Mouse (Mus musculus): ENCODE measurements around the gene Gm884. TPM values are rescaled to one million over a fixed set of nuclear protein-coding genes. Genes with fewer than 3 reads are reported as not detected.
A peak's percentile ranks its signal among the peaks of the same experiment; 100 is the strongest.
"Not testable (repeated sequence)": the region's sequence is repeated elsewhere in the genome, so short reads cannot be mapped to it uniquely, and the experiment has no call there.

The Gm884 gene
- total RNA-seq, 2 experiments from 2014 or later, result not detected

GRCm38 (mm10) chr11:103634806-103635205 is 13.9 kb upstream of the Gm884 start:
- DNase-seq, result no peak

GRCm38 (mm10) chr11:103627453-103627852 is 6.5 kb upstream of the Gm884 start:
- DNase-seq, result no peak

GRCm38 (mm10) chr11:103610772-103611171 is 10.2 kb downstream of the Gm884 start:
- DNase-seq, result no peak

- no peak for DNase-seq
Observed at GRCm38 (mm10) chr11:103606611-103607010, 14.3 kb downstream of the Gm884 start.

- no peak for DNase-seq
Observed at GRCm38 (mm10) chr11:103578339-103578738, 42.6 kb downstream of the Gm884 start.

GRCm38 (mm10) chr11:103556021-103556420 is 64.9 kb downstream of the Gm884 start:
- DNase-seq, result peak; percentile 13

- DNase-seq, result not testable (repeated sequence)
Observed at GRCm38 (mm10) chr11:103534973-103535372, 86.0 kb downstream of the Gm884 start.

- no peak for DNase-seq
Observed at GRCm38 (mm10) chr11:103512111-103512510, 108.8 kb downstream of the Gm884 start.

- no peak for DNase-seq
Observed at GRCm38 (mm10) chr11:103504497-103504896, 116.4 kb downstream of the Gm884 start, which contains the start of gene Lrrc37a. Gene Lrrc37a (minus strand): TSS chr11:103504597.

Other genes with a start within 250 kb of the Gm884 start
- gene Plekhm1, start 208.5 kb downstream of the Gm884 start, total RNA-seq (2021), result 1 to 10 TPM; 8.6 to 9.5 TPM
- gene Lrrc37a, start 116.5 kb downstream of the Gm884 start, total RNA-seq (2021), result not detected
- not detected for gene Lyzl6, start 17.8 kb upstream of the Gm884 start, total RNA-seq (2021)
- gene Rprml, start 28.4 kb upstream of the Gm884 start, total RNA-seq (2021), result not detected
- 10 to 100 TPM; 60.0 to 62.1 TPM for gene Gosr2, start 76.8 kb upstream of the Gm884 start, total RNA-seq (2021)
- gene Wnt9b, start 128.7 kb upstream of the Gm884 start, total RNA-seq (2021), result 1 to 10 TPM; 1.0 to 1.2 TPM
- not detected for gene Wnt3, start 153.0 kb upstream of the Gm884 start, total RNA-seq (2021)

Measured in heart, postnatal 4 days (tissue).